Mouse (Mus musculus) right cerebral cortex, postnatal 25 days (tissue): Measurements from ENCODE around the gene Usp2.

ENCODE experiments used
- DNase-seq: peaks from one replicate; pipeline ENCODE4 v3.0.0; 2022

The Usp2 gene

DNA sequence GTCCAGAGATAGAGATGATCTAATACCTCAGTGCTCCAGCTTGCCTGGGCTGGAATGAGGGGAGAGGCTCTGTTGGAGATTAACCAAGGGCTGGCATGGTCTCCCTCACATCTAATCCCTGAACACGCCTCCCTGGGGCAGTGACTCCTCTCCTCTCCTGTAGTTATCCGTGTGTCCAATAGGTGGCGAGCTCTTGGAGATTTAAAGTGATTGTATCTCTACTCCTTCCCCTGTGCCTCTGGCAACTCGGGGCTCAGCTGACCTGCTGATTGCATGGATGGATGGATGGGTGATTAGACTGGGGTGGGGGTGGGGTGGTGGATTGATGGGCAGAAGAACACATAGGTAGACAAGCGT lies 9.9 kb downstream of the Usp2 start:
- DNase-seq, result no peak

DNA sequence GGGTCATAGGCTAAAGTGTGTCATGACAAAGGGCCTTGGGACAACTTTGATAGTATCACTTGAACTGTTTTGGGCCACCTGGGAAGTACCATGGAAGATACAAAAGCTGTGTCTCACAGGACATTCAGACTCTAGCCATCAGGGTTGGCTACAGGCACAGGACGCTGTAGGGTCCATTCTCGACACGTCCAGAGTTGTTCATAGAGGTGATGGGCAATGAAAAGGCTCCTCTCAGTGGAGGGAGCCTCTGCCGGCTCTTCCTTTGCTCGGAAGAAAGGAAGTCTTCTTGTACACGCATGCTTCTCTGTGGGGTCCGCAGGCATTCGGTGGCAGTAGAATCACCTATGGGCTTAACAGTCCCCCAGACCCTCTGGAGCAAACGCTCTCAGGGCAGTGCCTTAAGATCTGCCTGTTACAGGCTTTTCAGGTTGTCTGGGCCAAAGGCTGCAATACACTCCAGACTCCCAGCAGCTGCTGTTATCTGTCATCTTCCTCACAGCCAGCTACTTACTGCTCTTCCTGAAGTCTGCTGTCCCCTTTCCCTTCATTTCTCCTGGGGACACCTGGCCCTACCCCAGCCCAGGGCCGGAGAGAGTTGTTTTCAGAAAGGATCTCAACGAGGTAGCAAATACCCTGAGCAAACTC lies 10.6 kb downstream of the Usp2 start:
- DNase-seq, result no peak

DNA sequence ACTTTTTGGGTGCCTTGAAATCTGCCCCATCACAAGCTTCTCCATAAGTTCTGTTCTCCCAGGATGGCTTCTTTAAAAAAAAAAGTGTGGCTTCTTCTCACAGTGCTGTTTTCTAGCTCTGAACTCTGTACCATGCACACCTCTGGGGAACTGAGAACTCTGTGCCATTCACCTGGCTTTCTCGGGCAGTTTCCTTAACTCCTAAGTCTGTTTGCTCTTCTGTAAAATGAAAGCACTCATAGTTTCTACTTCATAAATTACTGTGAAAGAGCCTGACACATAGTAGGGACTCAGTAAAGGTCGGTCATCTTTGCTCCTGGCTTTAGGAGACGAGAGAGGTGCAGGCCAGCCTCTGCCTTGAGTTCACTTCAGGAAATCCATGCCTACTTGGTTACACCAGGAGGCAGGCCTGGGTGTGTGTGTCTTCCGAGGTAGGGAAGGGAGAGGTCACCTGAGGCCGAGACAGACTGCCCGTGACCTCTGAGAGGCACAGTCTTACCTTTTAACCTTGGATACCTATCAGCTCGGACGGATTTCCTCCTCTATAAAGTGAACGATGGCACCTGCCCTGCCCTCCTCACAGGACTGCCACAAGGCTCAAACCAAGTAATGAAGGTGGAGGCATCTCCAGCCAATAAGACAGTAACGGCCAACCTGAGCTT lies 11.4 kb downstream of the Usp2 start:
- DNase-seq, result no peak

DNA sequence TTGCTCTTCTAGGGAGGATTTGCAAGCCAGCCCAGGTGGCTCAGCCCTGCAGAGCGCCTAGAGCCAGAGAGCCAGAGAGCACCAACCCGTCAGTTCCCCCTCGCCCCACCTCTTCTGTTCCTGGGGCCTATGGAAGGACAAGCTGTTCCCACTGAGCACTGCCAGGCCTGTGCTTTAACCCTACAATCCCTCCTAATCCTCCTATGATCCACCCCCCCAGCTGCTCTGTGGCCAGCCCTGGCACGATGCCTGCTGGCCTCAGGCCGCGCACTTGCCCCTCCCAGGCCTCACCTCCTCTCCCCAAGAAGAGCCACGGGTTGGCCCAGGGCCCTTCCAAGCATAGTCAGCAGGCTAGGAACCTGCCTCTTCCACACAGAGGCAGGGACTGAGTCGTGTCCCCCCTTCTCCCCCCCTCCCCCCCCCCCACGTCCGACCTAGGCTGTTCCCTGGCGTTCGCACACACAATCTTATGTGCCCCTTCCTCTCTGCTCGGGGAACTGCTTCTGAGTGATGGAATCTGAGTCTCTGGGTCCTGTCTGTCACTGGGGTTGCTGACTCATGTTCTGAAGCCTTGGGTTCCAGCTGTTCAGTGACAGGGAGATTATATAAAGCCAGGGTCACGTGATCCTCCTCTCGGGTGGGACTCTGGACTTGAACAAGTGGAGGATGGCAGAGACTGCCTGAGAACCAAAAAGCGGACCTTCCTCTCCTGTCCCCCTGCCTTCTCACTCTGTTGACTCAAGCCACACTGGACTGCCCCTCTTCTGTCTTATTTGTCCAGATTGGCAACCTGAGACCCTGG lies 12.3 kb downstream of the Usp2 start:
- DNase-seq, result no peak

DNA sequence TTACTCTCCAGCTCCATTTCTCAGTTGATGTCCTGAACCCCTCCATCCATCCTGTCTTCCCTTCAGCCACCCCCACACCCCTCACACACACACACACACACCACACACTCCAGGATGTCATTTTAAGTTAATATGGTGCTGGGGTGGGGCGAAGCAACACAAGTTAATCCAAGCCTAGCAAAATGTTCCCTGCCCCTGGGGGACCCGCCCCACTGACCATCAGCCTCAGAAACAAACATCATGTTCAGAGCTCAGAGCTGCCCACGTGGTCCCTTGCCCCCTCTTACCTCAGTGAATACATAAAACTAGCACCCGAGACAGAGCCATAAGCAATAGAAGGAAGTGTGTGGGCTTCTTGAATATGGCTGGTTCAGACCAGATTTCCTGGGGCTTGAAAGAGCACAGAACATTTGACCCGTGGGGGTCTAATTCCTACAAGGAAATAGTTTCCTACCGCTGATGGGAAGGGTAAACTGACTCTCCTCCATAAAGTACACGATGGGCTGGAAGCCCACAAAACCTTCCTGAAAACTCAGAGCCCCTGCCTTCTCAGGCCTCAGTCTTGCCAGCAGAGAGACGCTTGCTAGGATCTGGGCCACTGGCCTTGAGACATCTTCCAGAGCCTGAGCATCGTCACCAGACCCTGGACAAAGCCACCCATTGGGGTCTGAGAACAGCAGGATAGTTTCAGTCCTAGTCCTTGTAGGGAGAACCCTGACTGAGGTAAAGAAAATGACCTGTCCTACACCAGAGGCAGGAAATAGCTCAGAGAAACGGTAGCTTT lies 13.4 kb downstream of the Usp2 start:
- no peak for DNase-seq

DNA sequence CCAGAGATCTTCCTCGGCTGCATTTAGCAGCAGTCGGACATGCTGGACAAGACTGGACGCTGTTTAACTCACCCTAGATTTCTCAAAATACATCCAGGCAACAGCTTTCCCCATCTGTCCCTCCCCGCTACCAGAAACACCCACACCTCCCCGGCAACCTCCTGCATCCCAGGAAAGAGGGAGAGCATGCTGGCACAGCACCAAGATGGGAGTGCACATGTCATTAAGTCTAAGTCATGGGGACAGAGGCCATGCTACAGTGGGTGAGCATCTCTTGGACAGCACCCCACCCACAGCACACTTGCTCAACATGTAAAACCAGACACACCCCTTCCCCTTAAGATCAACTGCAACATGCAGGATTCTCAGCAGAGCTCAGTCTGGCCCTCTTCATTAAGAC lies 14.1 kb downstream of the Usp2 start:
- peak; percentile 61 for DNase-seq

DNA sequence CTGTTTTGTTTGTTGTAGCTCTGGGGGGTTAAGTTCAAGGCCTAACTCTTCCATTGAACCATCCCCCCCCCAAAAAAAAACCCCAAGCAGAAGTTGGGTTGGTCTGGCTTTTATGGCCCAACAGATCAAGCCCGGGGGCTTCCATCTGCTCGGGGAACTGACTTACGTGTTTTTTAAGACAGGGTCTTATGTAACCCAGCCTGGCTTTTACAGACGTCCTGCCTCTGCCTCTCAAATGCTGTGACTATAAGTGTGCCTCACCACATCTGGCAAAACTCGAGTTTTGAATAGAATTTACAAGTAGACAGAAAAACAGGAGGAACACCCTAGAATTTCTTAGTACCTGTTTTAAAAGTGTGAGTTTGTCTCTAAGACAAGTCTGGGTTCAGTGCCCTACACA lies 14.8 kb downstream of the Usp2 start:
- DNase-seq, result no peak

DNA sequence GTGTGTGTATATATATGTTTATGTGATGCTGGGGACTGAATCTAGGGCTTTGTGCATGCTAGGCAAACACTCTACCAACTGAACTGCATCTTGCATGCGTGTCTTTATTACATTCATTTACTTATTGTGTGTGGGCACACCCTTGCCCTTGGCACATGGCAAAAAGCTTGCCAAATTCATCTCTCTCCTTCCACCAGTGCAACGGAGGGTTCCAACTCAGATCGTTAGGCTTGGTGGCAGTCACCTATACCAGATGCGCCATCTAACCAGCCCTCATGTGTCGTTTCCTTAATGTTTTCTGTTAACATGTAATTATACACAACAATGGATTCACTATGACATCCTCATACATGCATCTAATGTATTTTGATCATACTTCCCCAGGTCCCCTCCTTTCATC lies 15.4 kb downstream of the Usp2 start:
- no peak for DNase-seq

DNA sequence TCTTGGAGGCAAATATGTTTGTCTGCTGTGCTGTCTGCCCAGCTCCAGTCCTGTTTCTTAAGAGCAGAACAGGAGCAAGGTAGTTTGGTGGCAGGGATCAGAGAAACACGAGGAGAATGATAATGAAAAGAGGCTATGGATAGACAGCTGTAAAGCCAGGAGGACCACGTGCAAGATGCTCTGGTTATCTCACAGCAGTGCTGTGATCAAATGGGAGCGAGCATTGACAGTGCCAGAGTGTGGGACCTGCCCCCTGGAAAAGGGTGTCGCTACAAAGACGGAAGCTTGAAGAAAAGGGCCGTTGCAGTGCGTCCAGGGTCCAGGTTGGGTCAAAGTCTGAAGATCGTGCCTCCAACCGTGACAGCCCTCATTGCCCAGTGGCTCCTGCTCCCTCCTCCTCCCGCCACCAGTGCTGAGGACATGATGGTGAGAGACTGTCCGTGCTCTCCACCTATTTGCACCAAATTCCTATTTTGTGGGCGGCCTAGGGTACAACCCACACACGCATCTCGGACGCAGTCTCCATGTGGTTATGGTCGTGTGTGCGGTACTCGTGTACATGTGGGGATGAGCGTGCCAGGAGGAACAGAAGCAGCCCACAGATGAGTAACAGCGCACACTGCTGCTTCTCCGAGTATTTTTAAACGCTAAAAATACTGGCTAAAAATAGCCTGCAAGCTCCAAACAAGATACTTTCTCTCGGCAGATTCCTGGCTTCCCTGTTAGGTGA lies 16.7 kb downstream of the Usp2 start:
- peak; percentile 82 for DNase-seq

DNA sequence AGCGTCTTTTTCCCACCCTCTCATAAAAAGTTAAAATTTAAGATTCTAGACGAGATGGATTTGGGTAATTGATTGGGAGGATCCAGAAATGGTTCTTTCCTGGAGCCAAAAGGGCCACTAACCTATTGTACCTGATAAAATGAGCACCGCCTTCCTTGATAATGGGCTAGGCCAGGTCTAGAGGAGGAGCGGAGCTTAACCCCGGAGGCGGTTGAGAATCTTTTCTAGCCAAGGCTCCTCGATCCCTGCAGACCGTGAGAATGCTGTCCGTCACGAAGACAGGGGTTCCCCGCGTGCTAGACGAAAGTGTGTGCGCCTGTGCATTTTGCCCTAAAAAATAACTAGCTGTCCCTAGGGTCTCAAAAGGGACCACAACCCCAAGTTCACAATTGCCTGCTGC lies 17.4 kb downstream of the Usp2 start:
- no peak for DNase-seq

DNA sequence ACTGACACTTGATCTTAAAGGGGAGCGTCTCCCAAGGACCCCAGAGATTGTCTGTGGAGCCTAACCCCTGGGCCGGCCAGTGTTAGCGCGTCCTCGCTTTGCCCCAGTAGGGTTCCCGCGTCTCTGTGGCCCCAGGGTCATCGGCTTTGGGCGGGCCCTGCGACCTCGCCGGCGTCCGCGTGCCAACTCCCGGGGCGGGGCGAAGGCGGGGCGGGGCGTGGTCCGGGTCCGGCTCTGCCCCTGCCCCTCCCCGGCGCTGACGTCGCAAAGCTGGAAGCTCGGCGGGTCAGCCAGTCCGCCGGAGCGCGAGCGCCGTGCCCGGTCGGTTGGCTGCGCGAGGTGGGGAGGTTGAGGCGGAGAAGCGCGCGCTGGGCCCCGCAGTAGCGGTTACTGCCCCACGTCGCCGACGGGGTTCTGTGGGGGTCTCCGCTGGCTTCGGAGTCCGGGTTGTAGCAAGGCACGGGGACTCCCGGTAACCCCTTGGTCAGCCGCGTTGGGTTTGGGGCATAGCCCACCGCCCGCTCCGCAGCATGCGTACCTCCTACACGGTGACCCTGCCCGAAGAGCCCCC lies 17.9 kb downstream of the Usp2 start:
- DNase-seq, result peak; percentile 94

DNA sequence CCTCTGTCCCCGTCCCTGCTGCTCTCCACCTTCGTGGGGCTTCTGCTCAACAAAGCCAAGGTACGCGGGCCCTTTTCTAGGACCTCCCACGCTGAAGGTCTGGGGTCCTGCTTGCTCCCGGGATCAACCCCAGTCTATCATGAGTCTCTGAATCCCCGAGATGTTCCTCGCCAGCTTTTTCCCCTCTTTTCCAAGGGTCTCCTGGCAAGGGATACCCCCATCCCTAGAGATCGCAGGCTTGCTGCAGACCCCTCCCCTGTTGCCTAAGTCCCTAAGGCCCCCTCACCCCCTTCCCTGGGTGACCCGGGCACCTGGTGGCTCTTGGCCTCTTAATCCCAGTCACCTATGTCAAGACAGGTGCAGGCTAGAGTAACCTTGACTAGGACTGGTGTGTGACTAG lies 18.5 kb downstream of the Usp2 start:
- DNase-seq, result no peak

DNA sequence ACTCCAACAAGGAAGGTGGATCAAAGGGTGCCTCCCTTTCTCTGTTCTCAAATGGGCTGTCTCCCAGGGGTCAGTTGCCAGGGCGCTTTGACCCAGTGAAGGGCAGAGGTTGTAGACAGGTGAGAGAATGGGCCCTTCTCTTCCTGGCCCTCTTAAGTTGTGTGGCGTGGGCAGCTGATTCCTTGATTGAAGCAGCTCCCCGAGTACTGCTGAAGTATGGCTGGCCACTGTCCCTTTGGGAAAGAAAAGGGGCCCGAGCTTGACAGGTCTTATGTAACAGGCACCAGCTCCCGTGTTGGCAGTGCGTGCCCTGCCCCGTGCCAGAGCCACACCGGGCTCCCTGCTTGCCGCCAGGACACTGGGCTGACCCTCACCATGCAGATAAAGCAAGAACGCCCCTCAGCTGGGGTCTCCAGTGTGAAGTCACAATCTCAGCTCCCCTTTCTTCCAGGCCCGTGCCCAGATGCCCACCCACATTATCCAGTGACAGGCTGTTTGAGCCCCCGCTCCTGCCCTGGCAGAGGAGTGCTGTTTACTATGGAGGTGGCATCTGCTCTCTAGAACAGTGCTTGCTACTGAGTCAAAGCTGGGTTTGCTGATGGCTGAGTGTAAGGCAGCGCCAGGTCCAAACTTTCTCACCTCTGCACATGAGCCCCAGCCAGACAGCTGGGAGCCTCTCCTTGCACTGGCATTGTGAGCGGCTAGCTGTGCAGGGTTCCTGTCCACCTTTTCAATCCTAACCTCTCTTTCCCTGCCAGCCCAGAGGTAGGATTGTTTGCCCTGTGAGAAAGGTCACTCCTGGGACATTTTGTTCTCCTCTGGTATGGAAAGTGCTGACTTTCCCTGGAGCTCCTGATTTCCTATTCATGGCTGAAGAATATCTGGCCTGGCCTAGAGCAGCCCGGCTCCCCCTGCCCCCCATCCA lies 19.2 kb downstream of the Usp2 start:
- peak; percentile 75 for DNase-seq

DNA sequence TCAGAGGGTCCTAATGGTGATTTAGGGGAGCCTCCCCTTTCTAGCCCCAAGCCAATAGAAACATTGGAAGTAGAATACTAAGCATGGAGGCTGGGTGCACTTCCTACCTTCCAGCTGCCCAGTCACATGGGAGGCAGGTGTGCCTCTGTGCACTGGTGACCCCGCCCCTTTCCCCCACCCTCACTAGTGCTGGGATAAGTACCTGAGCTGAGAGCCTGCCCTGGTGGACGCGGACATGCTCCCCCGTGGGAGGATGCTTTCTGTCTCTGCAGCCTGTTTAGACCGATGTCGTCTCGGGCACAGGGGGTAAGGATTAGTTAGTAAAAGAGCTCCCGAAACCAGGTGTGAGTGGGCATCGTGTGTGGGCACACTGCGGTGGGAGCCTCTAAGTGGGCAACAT lies 20.1 kb downstream of the Usp2 start:
- DNase-seq, result no peak

DNA sequence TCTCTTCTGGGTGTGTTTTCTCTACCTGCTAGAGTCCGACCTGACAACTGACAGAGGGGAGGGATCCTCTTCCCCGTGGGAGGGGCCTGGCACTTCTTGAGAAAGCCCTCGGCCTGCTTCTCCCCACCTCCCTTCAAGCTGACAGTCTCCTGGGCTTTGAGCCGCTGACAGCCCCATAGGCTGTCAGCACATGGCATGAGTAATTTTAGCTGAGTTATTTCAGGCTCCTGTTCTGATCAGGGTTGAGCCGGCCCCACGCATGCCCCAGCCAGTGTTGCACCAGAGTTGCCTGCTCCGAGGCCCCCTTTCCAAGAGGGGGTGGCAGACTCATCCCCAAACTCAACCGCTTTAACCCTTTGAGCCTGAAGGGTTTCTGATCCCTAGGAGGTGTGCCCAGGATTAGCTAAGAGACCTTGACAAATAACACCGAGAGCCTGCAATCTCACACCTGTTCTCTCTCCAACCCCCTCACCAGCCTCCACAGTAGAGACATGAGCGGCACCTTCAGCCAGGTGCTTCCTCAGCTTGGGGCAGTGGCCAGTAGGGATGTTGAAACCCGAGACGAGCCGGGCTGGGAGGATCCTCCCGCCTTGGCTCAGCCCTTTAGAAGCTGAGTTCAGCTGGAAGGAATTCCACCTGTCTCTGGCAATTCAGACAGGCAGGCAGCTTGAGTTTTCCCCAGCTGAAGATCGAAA lies 21.1 kb downstream of the Usp2 start:
- peak; percentile 60 for DNase-seq

DNA sequence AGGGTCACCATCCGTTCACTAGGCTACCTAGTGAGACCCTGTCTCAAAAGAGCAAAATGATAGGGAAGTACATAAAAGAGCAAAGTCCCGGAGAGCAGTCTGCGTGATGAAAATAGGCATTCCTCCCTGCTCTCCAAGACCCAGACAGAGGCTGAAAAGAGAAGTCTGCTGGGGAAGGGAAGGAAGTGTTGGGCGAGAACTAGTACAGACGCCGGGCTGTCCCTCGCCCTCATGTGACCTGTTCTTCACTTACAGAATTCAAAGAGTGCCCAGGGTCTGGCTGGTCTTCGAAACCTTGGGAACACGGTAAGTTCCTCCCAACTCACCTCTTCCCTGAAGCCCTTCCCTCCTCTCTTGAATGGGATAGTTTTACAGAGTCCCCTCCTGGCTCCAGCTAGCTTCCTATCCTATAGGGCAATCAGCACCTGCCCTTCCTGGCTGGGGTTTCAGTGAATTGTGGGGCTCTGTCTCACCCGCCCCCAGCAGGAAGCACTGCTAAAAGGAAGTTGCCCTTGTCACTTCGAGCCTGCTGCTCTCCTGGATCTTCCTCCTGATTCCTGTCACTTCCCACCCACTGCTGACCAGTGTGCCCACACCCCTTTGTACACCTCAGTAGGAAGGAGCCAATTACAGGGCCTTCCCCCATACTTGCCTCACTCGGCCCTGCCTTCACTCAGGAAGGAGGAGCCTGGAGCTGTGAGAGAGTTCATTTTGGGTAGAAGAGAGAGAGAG lies 22.2 kb downstream of the Usp2 start:
- DNase-seq, result no peak

DNA sequence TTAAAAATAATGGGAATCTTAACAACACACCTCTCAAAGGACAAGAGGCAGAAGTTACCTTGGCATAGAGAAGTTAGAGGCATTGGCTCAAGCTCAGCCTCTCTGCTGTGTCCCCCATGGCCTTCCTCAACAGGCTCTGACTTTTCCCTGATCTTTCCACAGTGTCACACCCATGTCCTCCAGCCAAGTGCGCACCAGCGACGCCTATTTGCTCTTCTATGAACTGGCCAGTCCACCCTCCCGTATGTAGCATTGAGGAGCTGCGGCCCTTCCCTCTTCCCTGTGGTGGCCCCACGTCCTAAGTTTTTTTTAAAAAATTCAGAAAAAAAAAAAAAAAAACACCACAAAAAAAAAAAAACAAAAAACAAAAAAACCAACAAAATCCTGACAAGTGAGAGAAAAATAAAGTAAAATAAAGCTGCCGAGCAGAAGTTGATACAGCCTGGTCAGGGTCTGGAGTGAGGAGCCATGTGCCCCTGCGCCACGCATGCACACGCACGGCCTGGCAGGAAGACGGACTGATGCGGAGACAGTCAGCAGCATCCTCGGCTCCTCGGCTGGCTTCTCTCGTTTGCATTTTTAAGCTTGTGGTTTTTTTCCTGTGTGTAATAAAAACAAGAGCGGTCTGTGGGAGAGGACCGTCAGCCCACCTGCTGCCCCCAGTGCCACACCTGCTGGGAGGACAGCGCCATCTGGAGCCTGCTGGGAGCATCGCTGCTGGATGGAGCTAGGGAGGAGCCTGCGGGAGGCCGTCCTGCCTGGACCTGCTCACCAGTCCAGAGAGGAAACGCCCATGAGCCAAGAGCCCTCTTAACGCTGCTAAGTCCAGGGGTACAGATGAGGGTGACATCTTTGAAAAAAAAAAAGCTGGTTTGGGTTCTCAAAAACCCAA lies 27.0 kb downstream of the Usp2 start:
- peak; percentile 83 for DNase-seq

DNA sequence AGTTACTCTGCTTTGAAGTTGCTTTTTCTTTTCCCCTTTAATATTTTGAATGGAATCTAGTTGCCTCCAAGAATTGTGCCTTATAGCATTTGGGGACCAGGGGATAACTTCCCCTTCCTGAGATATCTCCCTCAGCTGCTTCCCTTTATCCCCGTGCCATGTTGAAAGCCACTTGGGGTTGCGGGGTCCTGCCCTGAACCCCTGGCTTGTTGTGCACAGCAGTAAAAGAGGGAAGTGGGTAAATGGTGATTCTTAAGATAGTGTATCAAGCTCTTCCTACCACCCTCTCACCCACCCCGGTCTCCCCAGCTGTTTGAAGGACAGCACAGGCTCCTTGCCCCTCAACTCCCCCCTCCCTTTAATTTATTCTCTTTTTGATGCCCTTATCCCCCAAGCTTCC lies 27.9 kb downstream of the Usp2 start:
- DNase-seq, result no peak

DNA sequence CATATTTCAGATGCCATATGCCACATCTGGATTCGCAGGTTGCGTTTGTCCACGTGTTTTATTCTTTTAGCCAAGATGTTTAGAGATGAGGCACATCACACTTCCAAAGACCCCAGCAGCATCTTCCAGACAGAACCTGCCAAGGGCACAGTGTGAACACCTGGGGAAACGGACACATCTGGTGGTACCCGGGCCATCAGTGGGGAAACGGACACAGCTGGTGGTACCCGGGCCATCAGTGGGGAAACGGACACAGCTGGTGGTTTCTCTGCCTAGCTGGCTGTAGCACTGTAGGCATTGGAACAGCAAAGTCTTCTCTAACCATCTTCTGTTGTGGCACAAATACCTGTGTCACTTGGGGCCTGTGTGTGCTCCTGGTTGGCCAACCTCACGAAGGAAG lies 29.0 kb downstream of the Usp2 start:
- DNase-seq, result no peak
